Mouse (Mus musculus): ENCODE results near the gene Abcg1. TPM values are rescaled to one million over a fixed set of nuclear protein-coding genes. Genes with fewer than 3 reads are reported as not detected.

Abcg1 gene
- total and polyA plus RNA-seq, 3 experiments: 2.2 to 4.6 (median 2.2) TPM

GRCm38 (mm10) chr17:31136291-31136690 is 78.8 kb downstream of the Abcg1 start:
- dilution Hi-C loops (cut with MboI; ENCODE audit: extremely low pct_ligation_motif_present, extremely low pct_unique_long_range_greater_than_20kb, low sequenced_read_pairs) (no loop called here), in situ Hi-C loops (cut with MboI; ENCODE audit: low pct_ligation_motif_present, low pct_unique_long_range_greater_than_20kb, low sequenced_read_pairs) (no loop called here)
- Histone ChIP-seq H3K4me2 (ENCODE audit: insufficient read depth, low read depth, poor library complexity, severe bottlenecking) (no peak overlapping the region), H3K36me3 (replicated peaks in 1 of 2; ENCODE audit: control insufficient read depth in 1 of 2, insufficient read depth in 1 of 2, low read length in 1 of 2) (no peaks in the 10 kb centered on the region), H3K79me2 (replicated peaks; ENCODE audit: control insufficient read depth, extremely low read depth, insufficient read depth, poor library complexity, severe bottlenecking) (no peaks in the 10 kb centered on the region; the same call in 1 of the 2 replicates), H3K27ac (ENCODE audit: insufficient read depth, low read depth) (no peak overlapping the region), H3K4me1 (ENCODE audit: control insufficient read depth in 1 of 2, insufficient read depth in 2 of 2) (peaks cover 4% of the 10 kb centered on the region in 2 experiments; a peak in 2 of 4 replicates), H3K27me3 (replicated peaks) (peaks cover 15% of the 10 kb centered on the region), H3K4me3 (replicated peaks in 1 of 3; ENCODE audit: low read depth in 2 of 3, low read length in 2 of 3, poor library complexity in 1 of 3) (no peak overlapping the region), H3K9ac (ENCODE audit: insufficient read depth, low read depth) (no peak overlapping the region), H3K9me3 (replicated peaks; ENCODE audit: low read length) (no peaks in the 10 kb centered on the region)
- TF ChIP-seq NELFE (IDR thresholded peaks at IDR 0.05; ENCODE audit: low read depth, low read length) (no peak), ZMIZ1 (IDR thresholded peaks at IDR 0.05; ENCODE audit: low read depth, low read length) (no peak), PAX5 (IDR thresholded peaks at IDR 0.05; ENCODE audit: low read length) (no peak), IRF4 (IDR thresholded peaks at IDR 0.05; ENCODE audit: low read depth, low read length) (no peak), JUN (IDR thresholded peaks at IDR 0.05; ENCODE audit: insufficient read depth, low read depth, low read length) (no peak), MAZ (IDR thresholded peaks at IDR 0.05; ENCODE audit: low read depth, low read length) (no peak), E2F4 (IDR thresholded peaks at IDR 0.05; ENCODE audit: insufficient replicate concordance, low read depth, low read length) (no peak), ETS1 (conservative IDR thresholded peaks at IDR 0.05; ENCODE audit: low read depth, low read length) (no peak), USF1 (IDR thresholded peaks at IDR 0.05; ENCODE audit: low read depth, low read length) (no peak), TBP (conservative IDR thresholded peaks at IDR 0.05; ENCODE audit: low read depth, low read length) (no peak), BHLHE40 (IDR thresholded peaks at IDR 0.05; ENCODE audit: low read depth, low read length) (no peak), TCF12 (IDR thresholded peaks at IDR 0.05; ENCODE audit: low read depth, low read length) (no peak), ZNF384 (IDR thresholded peaks at IDR 0.05; ENCODE audit: low read depth, low read length) (no peak), MEF2A (IDR thresholded peaks at IDR 0.05; ENCODE audit: borderline replicate concordance, low read depth, low read length) (no peak), RAD21 (IDR thresholded peaks at IDR 0.05; ENCODE audit: low read depth, low read length) (no peak), JUND (conservative IDR thresholded peaks at IDR 0.05; ENCODE audit: low read depth, low read length) (no peak), EP300 (IDR thresholded peaks at IDR 0.05; ENCODE audit: low read length) (no peak), KAT2A (IDR thresholded peaks at IDR 0.05; ENCODE audit: insufficient replicate concordance, low read length) (no peak), CTCF (conservative IDR thresholded peaks at IDR 0.05 in 1 of 2, IDR thresholded peaks at IDR 0.05 in 1 of 2; ENCODE audit: low read depth in 2 of 2, low read length in 2 of 2) (no peak), ZC3H11A (IDR thresholded peaks at IDR 0.05; ENCODE audit: low read depth, low read length) (no peak)
- no peak for DNase-seq (ENCODE audit: extremely low read depth)

- DNase-seq (ENCODE audit: extremely low read depth): no peak
- peaks cover 4% of the 10 kb centered on the region in 2 experiments; a peak in 2 of 4 replicates for H3K4me1 ChIP-seq (ENCODE audit: control insufficient read depth in 1 of 2, insufficient read depth in 2 of 2)
- H3K27ac ChIP-seq (ENCODE audit: insufficient read depth, low read depth): no peak overlapping the region
- in situ Hi-C loops (cut with MboI; ENCODE audit: low pct_ligation_motif_present, low pct_unique_long_range_greater_than_20kb, low sequenced_read_pairs): no loop called here
- dilution Hi-C loops (cut with MboI; ENCODE audit: extremely low pct_ligation_motif_present, extremely low pct_unique_long_range_greater_than_20kb, low sequenced_read_pairs): no loop called here
- no peaks in the 10 kb centered on the region for H3K9me3 ChIP-seq (replicated peaks; ENCODE audit: low read length)
- no peak overlapping the region for H3K4me3 ChIP-seq (replicated peaks in 1 of 3; ENCODE audit: low read depth in 2 of 3, low read length in 2 of 3, poor library complexity in 1 of 3)
- H3K9ac ChIP-seq (ENCODE audit: insufficient read depth, low read depth): no peak overlapping the region
- no peak overlapping the region for H3K4me2 ChIP-seq (ENCODE audit: insufficient read depth, low read depth, poor library complexity, severe bottlenecking)
- no peaks in the 10 kb centered on the region; the same call in 1 of the 2 replicates for H3K79me2 ChIP-seq (replicated peaks; ENCODE audit: control insufficient read depth, extremely low read depth, insufficient read depth, poor library complexity, severe bottlenecking)
- no peak for TF ChIP-seq RCOR1 (conservative IDR thresholded peaks at IDR 0.05; ENCODE audit: low read depth, low read length)
- no peak for TF ChIP-seq ZKSCAN1 (IDR thresholded peaks at IDR 0.05; ENCODE audit: borderline replicate concordance, low read depth, low read length)
- TF ChIP-seq ELF1 (IDR thresholded peaks at IDR 0.05; ENCODE audit: low read depth, low read length): no peak
- H3K36me3 ChIP-seq (replicated peaks in 1 of 2; ENCODE audit: control insufficient read depth in 1 of 2, insufficient read depth in 1 of 2, low read length in 1 of 2): no peaks in the 10 kb centered on the region
- peaks cover 12% of the 10 kb centered on the region for H3K27me3 ChIP-seq (replicated peaks)
Observed at GRCm38 (mm10) chr17:31136821-31137220, 79.3 kb downstream of the Abcg1 start.

Measured in CH12.LX (cell line).